Mouse (Mus musculus) limb, embryonic 10.5 days (tissue): ENCODE results near the gene Gm10306. TPM values are rescaled to one million over a fixed set of nuclear protein-coding genes. Genes with fewer than 3 reads are reported as not detected.

Experiments
- DNase-seq: peaks from one replicate; pipeline ENCODE4 v3.0.0-alpha.2; 2017; ENCODE audit warnings: low spot score
- H3K27ac ChIP-seq: fragments of 300-500 bp; sonication (generic); 2 replicates; pipeline ENCODE4 v1.5.1; 2016; ENCODE audit warnings: mild to moderate bottlenecking
- H3K27me3 ChIP-seq: fragments of 300-500 bp; sonication (generic); 2 replicates; pipeline ENCODE4 v1.6.1; 2016; ENCODE audit warnings: low read depth, mild to moderate bottlenecking; ENCODE audit not compliant: poor library complexity, severe bottlenecking
- H3K36me3 ChIP-seq: fragments of 300-500 bp; sonication (generic); 2 replicates; pipeline ENCODE4 v1.6.1; 2016; ENCODE audit warnings: mild to moderate bottlenecking, moderate library complexity
- H3K4me1 ChIP-seq: fragments of 300-500 bp; sonication (generic); 2 replicates; pipeline ENCODE4 v1.6.1; 2016
- H3K4me3 ChIP-seq: fragments of 300-500 bp; sonication (generic); 2 replicates; pipeline ENCODE4 v1.5.1; 2016; ENCODE audit warnings: mild to moderate bottlenecking, moderate library complexity
- H3K9me3 ChIP-seq: fragments of 300-500 bp; sonication (generic); replicated peaks from 2 replicates; pipeline ENCODE4 v1.6.1; 2016; ENCODE audit warnings: mild to moderate bottlenecking
- WGBS: fragments of 180-500 bp; shearing (Covaris S2); methylation state at CpG from one replicate; pipeline ENCODE4 v1.1.7; 2016; 5-methylcytosine and 5-hydroxymethylcytosine counted together
- polyA plus RNA-seq: library from polyadenylated mRNA; unstranded; fragments of >200 nt; fragmentation: Nextera tagmentation; extraction: Ambion mirVana; gene quantifications from 2 replicates; pipeline ENCODE4 v1.2.1, GENCODE M21; 2016

The Gm10306 gene
- polyA plus RNA-seq, 1 experiment from 2014 or later: not detected

GRCm38 (mm10) chr4:94564297-94564696, 8.0 kb downstream of the Gm10306 start:
- no peaks in the 10 kb centered on the region for H3K9me3 ChIP-seq
- H3K27me3 ChIP-seq: no peaks in the 10 kb centered on the region
- peaks cover 21% of the 10 kb centered on the region for H3K36me3 ChIP-seq
- DNase-seq: no peak
- H3K27ac ChIP-seq: no peak overlapping the region
- H3K4me3 ChIP-seq: no peak overlapping the region
- H3K4me1 ChIP-seq: no peaks in the 10 kb centered on the region

- DNase-seq: no peak
- Histone ChIP-seq H3K27ac (no peak overlapping the region), H3K4me3 (no peak overlapping the region), H3K27me3 (no peaks in the 10 kb centered on the region), H3K9me3 (no peaks in the 10 kb centered on the region), H3K4me1 (no peaks in the 10 kb centered on the region), H3K36me3 (peaks cover 85% of the 10 kb centered on the region)
- WGBS: 91% methylated on average over 4 of the region's 4 CpGs
Measured at GRCm38 (mm10) chr4:94572677-94573076, 16.3 kb downstream of the Gm10306 start.

GRCm38 (mm10) chr4:94591765-94592381, 35.5 kb downstream of the Gm10306 start:
- WGBS: 82% methylated on average over 4 of the region's 4 CpGs
- H3K9me3 ChIP-seq: no peaks in the 10 kb centered on the region
- no peaks in the 10 kb centered on the region for H3K27me3 ChIP-seq
- DNase-seq: no peak
- H3K36me3 ChIP-seq: peaks cover 6% of the 10 kb centered on the region; the same call in 1 of the 2 replicates
- no peak overlapping the region for H3K4me3 ChIP-seq
- H3K27ac ChIP-seq: no peak overlapping the region
- H3K4me1 ChIP-seq: no peaks in the 10 kb centered on the region

GRCm38 (mm10) chr4:94592709-94593108, 36.4 kb downstream of the Gm10306 start:
- no peaks in the 10 kb centered on the region for H3K9me3 ChIP-seq
- no peaks in the 10 kb centered on the region for H3K4me1 ChIP-seq
- peaks cover 6% of the 10 kb centered on the region; the same call in 1 of the 2 replicates for H3K36me3 ChIP-seq
- H3K27ac ChIP-seq: no peak overlapping the region
- H3K4me3 ChIP-seq: no peak overlapping the region
- DNase-seq: no peak
- H3K27me3 ChIP-seq: no peaks in the 10 kb centered on the region

- Histone ChIP-seq H3K27me3 (no peaks in the 10 kb centered on the region), H3K9me3 (no peaks in the 10 kb centered on the region), H3K4me1 (peaks cover 12% of the 10 kb centered on the region; the same call in 1 of the 2 replicates), H3K36me3 (no peaks in the 10 kb centered on the region), H3K4me3 (peak overlapping the region; percentile 97), H3K27ac (no peak overlapping the region)
- WGBS: 82% methylated on average over 4 of the region's 4 CpGs
- no peak for DNase-seq
Measured at GRCm38 (mm10) chr4:94601395-94601794, 45.0 kb downstream of the Gm10306 start.

- Histone ChIP-seq H3K4me1 (peaks cover 12% of the 10 kb centered on the region; the same call in 1 of the 2 replicates), H3K9me3 (no peaks in the 10 kb centered on the region), H3K4me3 (peak overlapping the region; percentile 97), H3K27ac (peak overlapping the region; percentile 96), H3K27me3 (no peaks in the 10 kb centered on the region), H3K36me3 (no peaks in the 10 kb centered on the region)
- WGBS: under 1% methylated on average over 33 of the region's 33 CpGs
- DNase-seq: no peak
Measured at GRCm38 (mm10) chr4:94602496-94603030, 46.2 kb downstream of the Gm10306 start.

- peak within 1 kb of the TSS; percentile 97 for H3K4me3 ChIP-seq
- WGBS: under 1% methylated on average over 61 of the region's 61 CpGs
- no peaks in the 10 kb centered on the region for H3K27me3 ChIP-seq
- H3K9me3 ChIP-seq: no peaks in the 10 kb centered on the region
- H3K36me3 ChIP-seq: no peaks in the 10 kb centered on the region
- H3K27ac ChIP-seq: peak within 1 kb of the TSS; percentile 96
- H3K4me1 ChIP-seq: peaks cover 12% of the 10 kb centered on the region; the same call in 1 of the 2 replicates
- DNase-seq: peak; percentile 95
Measured at GRCm38 (mm10) chr4:94603031-94603629, 46.8 kb downstream of the Gm10306 start, which contains the start of gene Plaa. Gene Plaa (minus strand): TSS chr4:94603244.

GRCm38 (mm10) chr4:94604452-94605019, 48.2 kb downstream of the Gm10306 start:
- 94% methylated on average over 2 of the region's 2 CpGs for WGBS

GRCm38 (mm10) chr4:94605591-94605990, 49.2 kb downstream of the Gm10306 start:
- Histone ChIP-seq H3K4me1 (peaks cover 12% of the 10 kb centered on the region; the same call in 1 of the 2 replicates), H3K4me3 (no peak overlapping the region), H3K36me3 (no peaks in the 10 kb centered on the region), H3K9me3 (no peaks in the 10 kb centered on the region), H3K27ac (no peak overlapping the region), H3K27me3 (no peaks in the 10 kb centered on the region)
- 89% methylated on average over 2 of the region's 2 CpGs for WGBS
- no peak for DNase-seq

More at GRCm38 (mm10) chr4:94604452-94605019, 48.2 kb downstream of the Gm10306 start:
- Histone ChIP-seq H3K27me3 (no peaks in the 10 kb centered on the region), H3K27ac (no peak overlapping the region), H3K9me3 (no peaks in the 10 kb centered on the region), H3K4me1 (peaks cover 12% of the 10 kb centered on the region; the same call in 1 of the 2 replicates), H3K36me3 (no peaks in the 10 kb centered on the region), H3K4me3 (no peak overlapping the region)
- DNase-seq: no peak

Other genes with a start within 250 kb of the Gm10306 start
- 25.3 and 26.0 TPM in 2 replicates for gene Caap1, start 250 bp downstream of the Gm10306 start, polyA plus RNA-seq
- gene Plaa, start 46.7 kb downstream of the Gm10306 start, polyA plus RNA-seq: 99.7 and 104 TPM in 2 replicates
- gene Ift74, start 57.9 kb downstream of the Gm10306 start, polyA plus RNA-seq: 38.8 and 44.9 TPM in 2 replicates
- gene Lrrc19, start 93.6 kb downstream of the Gm10306 start, polyA plus RNA-seq: 1.0 and 1.1 TPM in 2 replicates
- gene Tek, start 182.7 kb downstream of the Gm10306 start, polyA plus RNA-seq: 7.1 and 9.0 TPM in 2 replicates